Mouse (Mus musculus) forebrain, embryonic 12.5 days (tissue): Measurements from ENCODE around the gene Mthfd2l. TPM values are rescaled to one million over a fixed set of nuclear protein-coding genes. Genes with fewer than 3 reads are reported as not detected.

Experiments
- ATAC-seq: fragments of 200-750 bp; cut with Nextera tagmentation; 2 replicates; pipeline ENCODE4 v1.8.0; 2017; ENCODE audit warnings: moderate TSS enrichment; ENCODE audit not compliant: low FRiP score
- H3K27ac ChIP-seq: fragments of 300-500 bp; sonication (generic); 2 replicates; pipeline ENCODE4 v1.5.1; 2016; ENCODE audit warnings: mild to moderate bottlenecking
- H3K27me3 ChIP-seq: fragments of 300-500 bp; sonication (generic); 2 replicates; pipeline ENCODE4 v1.6.1; 2016; ENCODE audit warnings: mild to moderate bottlenecking
- H3K36me3 ChIP-seq: fragments of 300-500 bp; sonication (generic); replicated peaks from 2 replicates; pipeline ENCODE4 v1.6.1; 2016; ENCODE audit warnings: mild to moderate bottlenecking
- H3K4me1 ChIP-seq: fragments of 300-500 bp; sonication (generic); 2 replicates; pipeline ENCODE4 v1.6.1; 2016
- H3K4me2 ChIP-seq: fragments of 300-500 bp; sonication (generic); 2 replicates; pipeline ENCODE4 v1.6.1; 2016; ENCODE audit warnings: mild to moderate bottlenecking, moderate library complexity
- H3K4me3 ChIP-seq: fragments of 300-500 bp; sonication (generic); replicated peaks from 2 replicates; pipeline ENCODE4 v1.5.1; 2016; ENCODE audit warnings: mild to moderate bottlenecking
- H3K9ac ChIP-seq: fragments of 300-500 bp; sonication (generic); 2 replicates; pipeline ENCODE4 v1.6.1; 2016; ENCODE audit warnings: mild to moderate bottlenecking
- H3K9me3 ChIP-seq: fragments of 300-500 bp; sonication (generic); 2 replicates; pipeline ENCODE4 v1.6.1; 2016
- WGBS: fragments of 180-500 bp; shearing (Covaris S2); methylation state at CpG from one replicate; pipeline ENCODE4 v1.1.7; 2016; 5-methylcytosine and 5-hydroxymethylcytosine counted together
- polyA plus RNA-seq: library from polyadenylated mRNA; unstranded; fragments of >200 nt; fragmentation: Nextera tagmentation; extraction: Ambion mirVana; gene quantifications from 2 replicates; pipeline ENCODE4 v1.2.1, GENCODE M21; 2016

Mthfd2l gene
- polyA plus RNA-seq, 1 experiment from 2014 or later, result 96.0 TPM

GRCm38 (mm10) chr5:91030629-91031028 is 99.7 kb downstream of the Mthfd2l start:
- 88% methylated on average over 2 of the region's 2 CpGs for WGBS

GRCm38 (mm10) chr5:91035341-91035740 is 104.4 kb downstream of the Mthfd2l start:
- H3K27me3 ChIP-seq, result no peaks in the 10 kb centered on the region
- H3K4me2 ChIP-seq, result no peak overlapping the region
- H3K36me3 ChIP-seq, result no peaks in the 10 kb centered on the region
- no peak for ATAC-seq
- no peak overlapping the region for H3K9ac ChIP-seq
- H3K4me3 ChIP-seq, result no peak overlapping the region
- H3K4me1 ChIP-seq, result no peaks in the 10 kb centered on the region
- no peak overlapping the region for H3K27ac ChIP-seq
- 94% methylated on average over 2 of the region's 2 CpGs for WGBS
- H3K9me3 ChIP-seq, result no peaks in the 10 kb centered on the region

More at GRCm38 (mm10) chr5:91030629-91031028, 99.7 kb downstream of the Mthfd2l start:
- Histone ChIP-seq H3K9ac (no peak overlapping the region), H3K27me3 (no peaks in the 10 kb centered on the region), H3K27ac (no peak overlapping the region), H3K4me2 (no peak overlapping the region), H3K9me3 (no peaks in the 10 kb centered on the region), H3K4me3 (no peak overlapping the region), H3K4me1 (no peaks in the 10 kb centered on the region), H3K36me3 (no peaks in the 10 kb centered on the region)
- ATAC-seq, result no peak

GRCm38 (mm10) chr5:91036628-91037027 is 105.7 kb downstream of the Mthfd2l start:
- Histone ChIP-seq H3K36me3 (no peaks in the 10 kb centered on the region), H3K9ac (no peak overlapping the region), H3K4me1 (no peaks in the 10 kb centered on the region), H3K4me3 (no peak overlapping the region), H3K27me3 (no peaks in the 10 kb centered on the region), H3K4me2 (no peak overlapping the region), H3K9me3 (no peaks in the 10 kb centered on the region), H3K27ac (no peak overlapping the region)
- 94% methylated on average over 4 of the region's 4 CpGs for WGBS
- ATAC-seq, result no peak

GRCm38 (mm10) chr5:91037756-91038155 is 106.8 kb downstream of the Mthfd2l start:
- Histone ChIP-seq H3K9me3 (no peaks in the 10 kb centered on the region), H3K27ac (no peak overlapping the region), H3K4me2 (no peak overlapping the region), H3K9ac (no peak overlapping the region), H3K27me3 (no peaks in the 10 kb centered on the region), H3K4me1 (no peaks in the 10 kb centered on the region), H3K4me3 (no peak overlapping the region), H3K36me3 (no peaks in the 10 kb centered on the region)
- WGBS, result 80% methylated on average over 2 of the region's 2 CpGs
- ATAC-seq, result no peak

GRCm38 (mm10) chr5:91038547-91038946 is 107.6 kb downstream of the Mthfd2l start:
- 22% methylated on average over 2 of the region's 2 CpGs for WGBS
- no peak overlapping the region for H3K9ac ChIP-seq
- H3K4me1 ChIP-seq, result no peaks in the 10 kb centered on the region
- no peaks in the 10 kb centered on the region for H3K27me3 ChIP-seq
- H3K36me3 ChIP-seq, result no peaks in the 10 kb centered on the region
- H3K4me3 ChIP-seq, result no peak overlapping the region
- no peaks in the 10 kb centered on the region for H3K9me3 ChIP-seq
- H3K27ac ChIP-seq, result no peak overlapping the region
- no peak for ATAC-seq
- H3K4me2 ChIP-seq, result no peak overlapping the region

- Histone ChIP-seq H3K36me3 (no peaks in the 10 kb centered on the region), H3K9ac (no peak overlapping the region), H3K27ac (no peak overlapping the region), H3K4me1 (no peaks in the 10 kb centered on the region), H3K4me2 (no peak overlapping the region), H3K27me3 (no peaks in the 10 kb centered on the region), H3K9me3 (no peaks in the 10 kb centered on the region), H3K4me3 (no peak overlapping the region)
- no peak for ATAC-seq
- WGBS, result 77% methylated on average over 2 of the region's 2 CpGs
Measured at GRCm38 (mm10) chr5:91038963-91039362, 108.0 kb downstream of the Mthfd2l start.

GRCm38 (mm10) chr5:91047987-91048386 is 117.1 kb downstream of the Mthfd2l start:
- H3K4me2 ChIP-seq, result no peak overlapping the region
- no peaks in the 10 kb centered on the region for H3K36me3 ChIP-seq
- no peak overlapping the region for H3K4me3 ChIP-seq
- no peak overlapping the region for H3K9ac ChIP-seq
- no peak for ATAC-seq
- H3K27ac ChIP-seq, result no peak overlapping the region
- H3K27me3 ChIP-seq, result no peaks in the 10 kb centered on the region
- 83% methylated on average over 6 of the region's 6 CpGs for WGBS
- no peaks in the 10 kb centered on the region for H3K9me3 ChIP-seq
- H3K4me1 ChIP-seq, result no peaks in the 10 kb centered on the region

GRCm38 (mm10) chr5:91048397-91048796 is 117.5 kb downstream of the Mthfd2l start:
- H3K27me3 ChIP-seq, result no peaks in the 10 kb centered on the region
- no peaks in the 10 kb centered on the region for H3K36me3 ChIP-seq
- no peak overlapping the region for H3K9ac ChIP-seq
- no peak overlapping the region for H3K4me3 ChIP-seq
- H3K4me2 ChIP-seq, result no peak overlapping the region
- no peak for ATAC-seq
- H3K4me1 ChIP-seq, result no peaks in the 10 kb centered on the region
- H3K27ac ChIP-seq, result no peak overlapping the region
- WGBS, result 82% methylated on average over 8 of the region's 8 CpGs
- no peaks in the 10 kb centered on the region for H3K9me3 ChIP-seq

Other genes with a start within 250 kb of the Mthfd2l start
- gene Cxcl5, start 171.8 kb upstream of the Mthfd2l start, polyA plus RNA-seq, result 0.17 TPM in 1 of 2 replicates, not detected in the other
- 4.9 and 6.6 TPM in 2 replicates for gene Ppbp, start 162.6 kb upstream of the Mthfd2l start, polyA plus RNA-seq
- 33.7 and 41.2 TPM in 2 replicates for gene Pf4, start 158.7 kb upstream of the Mthfd2l start, polyA plus RNA-seq
- gene Cxcl3, start 145.0 kb upstream of the Mthfd2l start, polyA plus RNA-seq, result not detected in 2 replicates
- not detected in 2 replicates for gene Cxcl15, start 136.6 kb upstream of the Mthfd2l start, polyA plus RNA-seq
- gene Cxcl1, start 39.9 kb upstream of the Mthfd2l start, polyA plus RNA-seq, result not detected in 2 replicates
- not detected in 2 replicates for gene Cxcl2, start 27.2 kb upstream of the Mthfd2l start, polyA plus RNA-seq
- 0.15 TPM in 1 of 2 replicates, not detected in the other for gene Epgn, start 96.3 kb downstream of the Mthfd2l start, polyA plus RNA-seq
- gene Ereg, start 143.5 kb downstream of the Mthfd2l start, polyA plus RNA-seq, result not detected in 2 replicates
- gene Areg, start 208.5 kb downstream of the Mthfd2l start, polyA plus RNA-seq, result not detected in 2 replicates